Mouse (Mus musculus) olfactory bulb, adult 2 months (tissue): ENCODE measurements around the gene Rab15.

Experiments
- CTCF ChIP-seq: fragments of 200-500 bp; IDR thresholded peaks from 2 replicates; pipeline ENCODE4 v1.5.1; 2012; ENCODE audit warnings: low read depth, mild to moderate bottlenecking, low read length, moderate library complexity; ENCODE audit not compliant: insufficient read depth
- POLR2A ChIP-seq: fragments of 200-500 bp; IDR thresholded peaks from 2 replicates; pipeline ENCODE4 v1.6.1; 2012; ENCODE audit warnings: mild to moderate bottlenecking, low read depth, low read length, moderate library complexity; ENCODE audit not compliant: insufficient read depth

- no peak for TF ChIP-seq CTCF
- TF ChIP-seq POLR2A, result no peak
These were observed 4.6 kb downstream of the Rab15 start for GRCm38 (mm10) chr12:76818120-76818519.
